Mouse (Mus musculus) G1E (cell line): ENCODE measurements around the gene Pard6b. TPM values are rescaled to one million over a fixed set of nuclear protein-coding genes. Genes with fewer than 3 reads are reported as not detected.
"Not testable (repeated sequence)": the region's sequence is repeated elsewhere in the genome, so short reads cannot be mapped to it uniquely, and the experiment has no call there.

Experiments used
- ATAC-seq: 2 replicates; pipeline ENCODE4 v1.8.0; 2016; ENCODE audit warnings: mild to moderate bottlenecking; ENCODE audit not compliant: insufficient number of reproducible peaks, poor library complexity, low FRiP score, severe bottlenecking; ENCODE audit errors: extremely low read depth
- DNase-seq: peaks from one replicate; pipeline ENCODE4 v3.0.0; 2012; ENCODE audit warnings: low spot score
- H3K27me3 ChIP-seq: 2 replicates; pipeline ENCODE4 v1.6.1; 2012; ENCODE audit warnings: mild to moderate bottlenecking, low read length, inconsistent platforms; ENCODE audit not compliant: insufficient read depth
- H3K36me3 ChIP-seq: replicated peaks from 2 replicates; pipeline ENCODE3; 2012; ENCODE audit warnings: mild to moderate bottlenecking, inconsistent platforms
- H3K4me1 ChIP-seq: 2 replicates; pipeline ENCODE4 v1.6.1; 2012; ENCODE audit warnings: low read depth, low read length, inconsistent platforms, mixed read lengths; ENCODE audit not compliant: insufficient read depth
- H3K4me3 ChIP-seq: 2 replicates; pipeline ENCODE4 v1.5.1; 2012; ENCODE audit warnings: low read depth, mild to moderate bottlenecking, inconsistent platforms, low read length, moderate library complexity, mixed read lengths
- H3K9me3 ChIP-seq: replicated peaks from 2 replicates; pipeline ENCODE4 v1.6.1; 2012; ENCODE audit warnings: inconsistent platforms
- CTCF ChIP-seq: IDR thresholded peaks from 2 replicates; pipeline ENCODE4 v1.5.1; 2012; ENCODE audit warnings: low read depth, low read length, inconsistent platforms, mixed read lengths
- GATA1 ChIP-seq: IDR thresholded peaks from 2 replicates; pipeline ENCODE4 v1.6.1; 2012; ENCODE audit warnings: borderline replicate concordance, low read length, inconsistent platforms, mixed read lengths
- GATA2 ChIP-seq: IDR thresholded peaks from 2 replicates; pipeline ENCODE4 v1.6.1; 2012; ENCODE audit warnings: low read depth, low read length, inconsistent platforms, borderline replicate concordance
- POLR2AphosphoS5 ChIP-seq: IDR thresholded peaks from 2 replicates; pipeline ENCODE4 v1.6.1; 2012; ENCODE audit warnings: low read depth, low read length, inconsistent platforms; ENCODE audit not compliant: insufficient replicate concordance
- TAL1 ChIP-seq: conservative IDR thresholded peaks from 2 replicates; pipeline ENCODE4 v1.6.1; 2012; ENCODE audit warnings: low read depth, low read length, inconsistent platforms, mixed read lengths
- polyA plus RNA-seq: library from polyadenylated mRNA; stranded (reverse); fragments of >175 nt; gene quantifications from 2 replicates; pipeline ENCODE4 v1.2.3, GENCODE M21; 2012
- total RNA-seq, 2 experiments: library from RNA; stranded (forward) in 1 of 2; stranded (reverse) in 1 of 2; fragments of 200-1000 nt in 1 of 2; fragments of >200 nt in 1 of 2; fragmentation: Nextera tagmentation in 1 of 2; gene quantifications; 2 replicates each; pipeline ENCODE4 v1.2.3; 2014 to 2017

Gene Pard6b
- total and polyA plus RNA-seq, 3 experiments, result 4.8 to 5.5 (median 4.8) TPM

GRCm38 (mm10) chr2:168050000-168050942 is 30.5 kb upstream of the Pard6b start:
- DNase-seq (peak; percentile 26), ATAC-seq (peak; percentile 56)
- H3K4me1 ChIP-seq, result peaks cover 15% of the 10 kb centered on the region
- H3K27me3 ChIP-seq, result peaks cover 37% of the 10 kb centered on the region
- H3K36me3 ChIP-seq, result no peaks in the 10 kb centered on the region
- H3K4me3 ChIP-seq, result peak overlapping the region; percentile 65; the same call in 1 of the 2 replicates
- TF ChIP-seq TAL1, result no peak
- no peak for TF ChIP-seq GATA2
- TF ChIP-seq POLR2AphosphoS5, result no peak
- no peak for TF ChIP-seq CTCF
- no peak for TF ChIP-seq GATA1
- no peaks in the 10 kb centered on the region for H3K9me3 ChIP-seq

GRCm38 (mm10) chr2:168052156-168052555 is 28.6 kb upstream of the Pard6b start:
- peaks cover 45% of the 10 kb centered on the region for H3K27me3 ChIP-seq
- H3K4me1 ChIP-seq, result peaks cover 15% of the 10 kb centered on the region
- TF ChIP-seq TAL1 (no peak), GATA1 (no peak), CTCF (no peak), GATA2 (no peak), POLR2AphosphoS5 (no peak)
- no peaks in the 10 kb centered on the region for H3K36me3 ChIP-seq
- no peaks in the 10 kb centered on the region for H3K9me3 ChIP-seq
- no peak overlapping the region for H3K4me3 ChIP-seq
- ATAC-seq, result no peak
- no peak for DNase-seq

- no peaks in the 10 kb centered on the region for H3K9me3 ChIP-seq
- H3K4me1 ChIP-seq, result peaks cover 15% of the 10 kb centered on the region
- TF ChIP-seq CTCF, result peak; percentile 71
- TF ChIP-seq TAL1, result no peak
- no peak overlapping the region for H3K4me3 ChIP-seq
- H3K27me3 ChIP-seq, result peaks cover 47% of the 10 kb centered on the region
- H3K36me3 ChIP-seq, result no peaks in the 10 kb centered on the region
- ATAC-seq (no peak), DNase-seq (no peak)
Measured at GRCm38 (mm10) chr2:168052689-168053088, 28.1 kb upstream of the Pard6b start.

GRCm38 (mm10) chr2:168054142-168054541 is 26.7 kb upstream of the Pard6b start:
- H3K9me3 ChIP-seq, result no peaks in the 10 kb centered on the region
- no peak overlapping the region for H3K4me3 ChIP-seq
- peaks cover 37% of the 10 kb centered on the region for H3K27me3 ChIP-seq
- H3K4me1 ChIP-seq, result peaks cover 16% of the 10 kb centered on the region
- ATAC-seq (no peak), DNase-seq (no peak)
- no peak for TF ChIP-seq GATA1
- no peak for TF ChIP-seq CTCF
- no peak for TF ChIP-seq GATA2
- TF ChIP-seq TAL1, result no peak
- no peak for TF ChIP-seq POLR2AphosphoS5
- no peaks in the 10 kb centered on the region for H3K36me3 ChIP-seq

- Histone ChIP-seq H3K27me3 (peaks cover 24% of the 10 kb centered on the region), H3K36me3 (no peaks in the 10 kb centered on the region), H3K4me3 (no peak overlapping the region), H3K9me3 (peaks cover 3% of the 10 kb centered on the region; the same call in 1 of the 2 replicates), H3K4me1 (peaks cover 4% of the 10 kb centered on the region; the same call in 1 of the 2 replicates)
- no peak for TF ChIP-seq GATA1
- no peak for TF ChIP-seq POLR2AphosphoS5
- TF ChIP-seq CTCF, result no peak
- TF ChIP-seq GATA2, result no peak
- no peak for TF ChIP-seq TAL1
- ATAC-seq, result no peak
- DNase-seq, result no peak
Measured at GRCm38 (mm10) chr2:168055910-168056665, 24.7 kb upstream of the Pard6b start.

- H3K4me3 ChIP-seq, result no peak overlapping the region
- H3K4me1 ChIP-seq, result peaks cover 4% of the 10 kb centered on the region; the same call in 1 of the 2 replicates
- TF ChIP-seq TAL1 (no peak), CTCF (no peak), GATA2 (no peak), GATA1 (no peak), POLR2AphosphoS5 (no peak)
- no peaks in the 10 kb centered on the region for H3K36me3 ChIP-seq
- no peak for ATAC-seq
- no peak for DNase-seq
- peaks cover 3% of the 10 kb centered on the region; the same call in 1 of the 2 replicates for H3K9me3 ChIP-seq
- H3K27me3 ChIP-seq, result peaks cover 18% of the 10 kb centered on the region
Measured at GRCm38 (mm10) chr2:168056666-168056933, 24.2 kb upstream of the Pard6b start.

GRCm38 (mm10) chr2:168057876-168058275 is 22.9 kb upstream of the Pard6b start:
- not testable (repeated sequence) for ATAC-seq, H3K4me1 ChIP-seq, H3K36me3 ChIP-seq, H3K9me3 ChIP-seq, DNase-seq, H3K4me3 ChIP-seq
- peaks cover 18% of the 10 kb centered on the region; the same call in 1 of the 2 replicates for H3K27me3 ChIP-seq
